Mouse (Mus musculus) lung, postnatal 0 days (tissue): ENCODE measurements around the gene Tmem117.
A peak's percentile ranks its signal among the peaks of the same experiment; 100 is the strongest.

Experiments
- CTCF ChIP-seq: IDR thresholded peaks from 2 replicates; pipeline ENCODE4 v1.5.1; 2016; ENCODE audit warnings: antibody characterized with exemption, mild to moderate bottlenecking
- EP300 ChIP-seq: IDR thresholded peaks from 2 replicates; pipeline ENCODE4 v1.6.1; 2016; ENCODE audit warnings: antibody characterized with exemption, mild to moderate bottlenecking, control low read depth

GRCm38 (mm10) chr15:94681135-94681534, 52.1 kb downstream of the Tmem117 start:
- TF ChIP-seq CTCF (peak; percentile 52), EP300 (no peak)
